Mouse (Mus musculus): Measurements from ENCODE around the gene Dpp8.

DNA sequence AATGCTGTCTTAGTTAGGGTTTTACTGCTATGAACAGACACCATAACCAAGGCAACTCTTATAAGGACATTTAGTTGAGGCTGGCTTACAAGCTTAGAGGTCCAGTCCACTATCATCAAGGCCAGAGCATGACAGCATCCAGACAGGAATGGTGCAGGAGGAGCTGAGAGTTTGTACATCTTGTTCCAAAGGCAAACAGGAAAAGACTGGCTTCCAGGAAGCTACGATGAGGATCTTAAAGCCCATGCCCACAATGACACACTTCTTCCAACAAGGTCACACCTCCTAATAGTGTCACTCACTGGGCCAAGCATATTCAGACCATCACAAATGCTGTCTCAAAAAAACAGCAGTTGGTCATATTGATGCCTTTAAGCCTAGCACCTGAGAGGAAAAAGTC, 14.8 kb downstream of the Dpp8 start:
- no peak for TF ChIP-seq CTCF (IDR thresholded peaks at IDR 0.05; ENCODE audit: insufficient read depth, low read depth, low read length)
- TF ChIP-seq POLR2A (IDR thresholded peaks at IDR 0.05; ENCODE audit: insufficient read depth, low read depth, low read length): no peak

Data from olfactory bulb, adult 2 months (tissue).